Mouse (Mus musculus) hindbrain, embryonic 11.5 days (tissue): ENCODE data around the gene Vash1. TPM values are rescaled to one million over a fixed set of nuclear protein-coding genes. Genes with fewer than 3 reads are reported as not detected.

Source experiments
- ATAC-seq: fragments of 200-750 bp; cut with Nextera tagmentation; 2 replicates; pipeline ENCODE4 v1.8.0; 2017; ENCODE audit warnings: mild to moderate bottlenecking, moderate TSS enrichment, moderate library complexity; ENCODE audit not compliant: low FRiP score
- DNase-seq: peaks from one replicate; pipeline ENCODE4 v3.0.0-alpha.2; 2015; ENCODE audit warnings: low spot score
- H3K27ac ChIP-seq: fragments of 300-500 bp; sonication (generic); 2 replicates; pipeline ENCODE4 v1.5.1; 2014; ENCODE audit warnings: mild to moderate bottlenecking, low read depth, low read length
- H3K27me3 ChIP-seq: fragments of 300-500 bp; sonication (generic); 2 replicates; pipeline ENCODE4 v1.6.1; 2014; ENCODE audit warnings: mild to moderate bottlenecking, low read length, moderate library complexity, mixed read lengths; ENCODE audit not compliant: control insufficient read depth, insufficient read depth
- H3K36me3 ChIP-seq: fragments of 300-500 bp; sonication (generic); 2 replicates; pipeline ENCODE4 v1.6.1; 2014; ENCODE audit warnings: mild to moderate bottlenecking, low read length, moderate library complexity, mixed read lengths; ENCODE audit not compliant: control insufficient read depth, insufficient read depth
- H3K4me1 ChIP-seq: fragments of 300-500 bp; sonication (generic); replicated peaks from 2 replicates; pipeline ENCODE4 v1.6.1; 2014; ENCODE audit warnings: low read length, mixed read lengths; ENCODE audit not compliant: control insufficient read depth, insufficient read depth
- H3K4me2 ChIP-seq: fragments of 300-500 bp; sonication (generic); replicated peaks from 2 replicates; pipeline ENCODE4 v1.6.1; 2014; ENCODE audit warnings: mild to moderate bottlenecking, low read depth, low read length
- H3K4me3 ChIP-seq: fragments of 300-500 bp; sonication (generic); 2 replicates; pipeline ENCODE4 v1.5.1; 2014; ENCODE audit warnings: low read depth, low read length
- H3K9ac ChIP-seq: fragments of 300-500 bp; sonication (generic); 2 replicates; pipeline ENCODE4 v1.6.1; 2014; ENCODE audit warnings: low read depth, low read length
- H3K9me3 ChIP-seq: fragments of 300-500 bp; sonication (generic); 2 replicates; pipeline ENCODE4 v1.6.1; 2016; ENCODE audit warnings: low read length; ENCODE audit not compliant: control insufficient read depth
- WGBS: fragments of 180-500 bp; shearing (Covaris S2); extraction: QIAGEN DNeasy Blood & Tissue Kit; methylation state at CpG from one replicate; pipeline ENCODE4 v1.1.7; 2014; 5-methylcytosine and 5-hydroxymethylcytosine counted together
- polyA plus RNA-seq: library from polyadenylated mRNA; unstranded; fragments of >200 nt; fragmentation: Nextera tagmentation; extraction: Ambion mirVana; gene quantifications from 2 replicates; pipeline ENCODE4 v1.2.1, GENCODE M21; 2014

Vash1 gene
- polyA plus RNA-seq, 1 experiment from 2014 or later, result 28.1 TPM

- H3K9me3 ChIP-seq, result no peaks in the 10 kb centered on the region
- H3K4me2 ChIP-seq, result no peak overlapping the region
- WGBS, result 94% methylated on average over 11 of the region's 11 CpGs
- no peak overlapping the region for H3K9ac ChIP-seq
- H3K4me1 ChIP-seq, result no peaks in the 10 kb centered on the region
- no peak overlapping the region for H3K27ac ChIP-seq
- no peak overlapping the region for H3K4me3 ChIP-seq
- H3K27me3 ChIP-seq, result no peaks in the 10 kb centered on the region
- no peaks in the 10 kb centered on the region for H3K36me3 ChIP-seq
- ATAC-seq, result no peak
- no peak for DNase-seq
Observed at GRCm38 (mm10) chr12:86716962-86717361, 38.5 kb downstream of the Vash1 start.

- no peak overlapping the region for H3K27ac ChIP-seq
- DNase-seq, result no peak
- H3K36me3 ChIP-seq, result no peaks in the 10 kb centered on the region
- no peak overlapping the region for H3K9ac ChIP-seq
- no peak overlapping the region for H3K4me3 ChIP-seq
- H3K4me2 ChIP-seq, result no peak overlapping the region
- WGBS, result 84% methylated on average over 18 of the region's 18 CpGs
- H3K4me1 ChIP-seq, result 0 out of 2 replicates have a peak, but pooled peaks cover under 1% of the 10 kb centered on the region
- no peak for ATAC-seq
- H3K9me3 ChIP-seq, result no peaks in the 10 kb centered on the region
- no peaks in the 10 kb centered on the region for H3K27me3 ChIP-seq
Observed at GRCm38 (mm10) chr12:86719961-86720639, 41.6 kb downstream of the Vash1 start.

- ATAC-seq (no peak), DNase-seq (no peak)
- H3K27me3 ChIP-seq, result no peaks in the 10 kb centered on the region
- H3K4me1 ChIP-seq, result 0 out of 2 replicates have a peak, but pooled peaks cover 2% of the 10 kb centered on the region
- WGBS, result 89% methylated on average over 5 of the region's 5 CpGs
- H3K36me3 ChIP-seq, result no peaks in the 10 kb centered on the region
- no peak overlapping the region for H3K9ac ChIP-seq
- H3K4me3 ChIP-seq, result no peak overlapping the region
- no peaks in the 10 kb centered on the region for H3K9me3 ChIP-seq
- no peak overlapping the region for H3K4me2 ChIP-seq
- H3K27ac ChIP-seq, result no peak overlapping the region
Observed at GRCm38 (mm10) chr12:86721453-86721852, 43.0 kb downstream of the Vash1 start.

DNA sequence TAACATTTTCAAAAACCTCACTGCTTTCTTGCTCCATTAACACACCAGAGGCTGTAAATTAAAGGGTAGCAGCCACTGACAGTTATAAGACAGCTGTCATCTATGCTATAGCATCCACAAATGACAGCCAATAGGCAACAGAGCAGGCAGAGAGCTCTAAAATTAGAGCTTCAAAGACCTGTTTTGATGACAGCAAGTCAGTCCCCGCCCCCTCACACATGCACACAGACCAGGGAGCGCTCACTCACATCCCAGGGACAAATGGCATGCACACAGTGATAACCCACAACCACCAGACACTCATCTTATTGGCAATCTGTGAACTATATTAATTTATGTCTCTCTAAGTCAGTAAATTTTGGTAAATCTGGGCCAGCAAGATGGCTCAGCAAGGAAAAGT, 45.8 kb downstream of the Vash1 start:
- H3K4me2 ChIP-seq, result no peak overlapping the region
- DNase-seq, result no peak

GRCm38 (mm10) chr12:86725706-86726105, 47.2 kb downstream of the Vash1 start:
- H3K4me3 ChIP-seq, result peak overlapping the region; percentile 59
- DNase-seq (no peak), ATAC-seq (peak; percentile 23)
- H3K9me3 ChIP-seq, result no peaks in the 10 kb centered on the region
- no peaks in the 10 kb centered on the region for H3K27me3 ChIP-seq
- no peak overlapping the region for H3K27ac ChIP-seq
- H3K9ac ChIP-seq, result peak overlapping the region; percentile 61
- 0 out of 2 replicates have a peak, but pooled peaks cover 2% of the 10 kb centered on the region for H3K4me1 ChIP-seq
- H3K36me3 ChIP-seq, result no peaks in the 10 kb centered on the region
- under 1% methylated on average over 19 of the region's 19 CpGs for WGBS
- H3K4me2 ChIP-seq, result peak overlapping the region; percentile 85

More for the DNA sequence above, 45.8 kb downstream of the Vash1 start:
- ATAC-seq, result no peak
- Histone ChIP-seq H3K4me3 (no peak overlapping the region), H3K9ac (no peak overlapping the region), H3K4me1 (0 out of 2 replicates have a peak, but pooled peaks cover 2% of the 10 kb centered on the region), H3K36me3 (no peaks in the 10 kb centered on the region), H3K9me3 (no peaks in the 10 kb centered on the region), H3K27ac (no peak overlapping the region), H3K27me3 (no peaks in the 10 kb centered on the region)
- WGBS, result 76% methylated on average over 2 of the region's 2 CpGs

DNA sequence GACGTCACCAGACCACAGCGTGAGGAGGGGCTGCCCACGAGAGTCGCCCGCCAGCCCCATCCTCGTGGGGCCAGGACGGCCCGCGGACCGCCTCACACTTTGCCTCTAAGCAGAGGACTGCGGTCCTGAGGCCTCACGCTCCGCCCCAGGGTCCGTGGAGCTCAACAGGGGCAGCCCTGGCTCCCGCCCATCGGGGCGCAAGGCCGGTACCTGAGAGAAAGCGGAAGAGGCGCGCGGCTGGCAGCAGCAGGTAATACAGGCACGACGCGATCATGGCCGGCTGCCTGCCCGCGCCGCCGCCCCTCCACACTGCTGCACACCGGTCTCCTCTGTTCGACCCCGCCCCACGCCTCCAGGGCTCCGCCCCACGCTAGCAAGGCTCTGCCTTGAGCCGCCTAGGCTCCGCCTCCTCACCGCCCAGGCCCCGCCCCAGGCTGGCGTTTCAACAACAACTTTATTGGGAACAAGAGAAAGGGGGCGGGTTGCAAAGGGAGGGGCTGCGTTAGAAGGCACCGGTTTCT, 47.7 kb downstream of the Vash1 start, which contains the start of gene Angel1:
TSS of gene Angel1 (minus strand) at position 341 of the 521 bp plus-strand sequence.
- Histone ChIP-seq H3K27ac (no peak within 1 kb of the TSS), H3K4me1 (0 out of 2 replicates have a peak, but pooled peaks cover 2% of the 10 kb centered on the region), H3K4me3 (peak within 1 kb of the TSS; percentile 59), H3K36me3 (no peaks in the 10 kb centered on the region), H3K9ac (peak within 1 kb of the TSS; percentile 61), H3K9me3 (no peaks in the 10 kb centered on the region), H3K27me3 (no peaks in the 10 kb centered on the region), H3K4me2 (peak within 1 kb of the TSS; percentile 85)
- peak; percentile 99 for ATAC-seq
- DNase-seq, result peak; percentile 98
- under 1% methylated on average over 44 of the region's 44 CpGs for WGBS

DNA sequence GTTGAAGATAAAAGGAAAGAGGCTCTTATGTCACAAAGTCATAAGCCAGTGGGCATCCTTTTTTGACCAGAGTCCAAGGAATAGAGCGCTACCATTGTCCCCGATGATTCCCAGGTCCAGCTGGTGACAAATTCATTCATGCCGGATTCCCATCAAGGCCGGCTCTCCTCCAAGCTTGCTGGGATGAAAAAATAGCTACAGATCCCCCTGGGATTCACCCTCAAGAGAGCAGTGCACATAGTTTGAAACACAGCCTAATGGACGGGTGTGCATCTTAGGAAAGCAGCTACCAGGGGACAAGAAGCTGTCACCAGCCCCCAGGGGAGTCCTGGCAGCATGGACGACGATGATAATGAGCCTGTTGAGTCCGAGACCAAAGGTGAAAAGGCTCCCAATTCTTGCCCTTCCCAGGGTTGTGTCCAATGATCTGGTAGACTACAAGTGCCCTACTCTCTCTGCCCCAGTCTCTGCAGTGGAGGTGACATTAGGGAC, 55.9 kb downstream of the Vash1 start, which contains the start of gene Lrrc74a:
TSS of gene Lrrc74a (plus strand) at position 51 of the 492 bp plus-strand sequence.
- Histone ChIP-seq H3K9ac (no peak within 1 kb of the TSS), H3K36me3 (no peaks in the 10 kb centered on the region), H3K27ac (no peak within 1 kb of the TSS), H3K4me1 (no peaks in the 10 kb centered on the region), H3K4me3 (no peak within 1 kb of the TSS), H3K4me2 (no peak within 1 kb of the TSS), H3K27me3 (no peaks in the 10 kb centered on the region), H3K9me3 (no peaks in the 10 kb centered on the region)
- DNase-seq (no peak), ATAC-seq (no peak)
- 87% methylated on average over 8 of the region's 8 CpGs for WGBS
